Mouse (Mus musculus) liver, embryonic 14.5 days (tissue): Measurements from ENCODE around the gene Themis3. TPM values are rescaled to one million over a fixed set of nuclear protein-coding genes. Genes with fewer than 3 reads are reported as not detected.

Experiments
- ATAC-seq: fragments of 200-750 bp; cut with Nextera tagmentation; 2 replicates; pipeline ENCODE4 v1.8.0; 2017; ENCODE audit warnings: moderate number of reproducible peaks, mild to moderate bottlenecking, moderate library complexity; ENCODE audit not compliant: insufficient read depth
- DNase-seq, 3 experiments: peaks; one replicate each; pipeline ENCODE4 v3.0.0-alpha.2; 2012 to 2013; ENCODE audit warnings: low read depth in 3 of 3, low spot score in 3 of 3
- H3K27ac ChIP-seq: fragments of 300-500 bp; sonication (generic); 2 replicates; pipeline ENCODE4 v1.5.1; 2014; ENCODE audit warnings: moderate library complexity, mild to moderate bottlenecking, control low read depth, inconsistent platforms
- H3K27me3 ChIP-seq: fragments of 300-500 bp; sonication (generic); 2 replicates; pipeline ENCODE4 v1.6.1; 2014; ENCODE audit warnings: mild to moderate bottlenecking, low read length, moderate library complexity; ENCODE audit not compliant: control insufficient read depth, insufficient read depth
- H3K36me3 ChIP-seq: fragments of 300-500 bp; sonication (generic); replicated peaks from 2 replicates; pipeline ENCODE4 v1.6.1; 2014; ENCODE audit warnings: low read depth; ENCODE audit not compliant: control insufficient read depth, insufficient read depth
- H3K4me1 ChIP-seq, 2 experiments: fragments of 200-500 bp in 1 of 2; fragments of 300-500 bp in 1 of 2; sonication (generic) in 1 of 2; replicated peaks; 2 replicates each; pipeline ENCODE4 v1.6.1; 2012 to 2014; ENCODE audit warnings: antibody characterized with exemption in 1 of 2, inconsistent platforms in 1 of 2, low read length in 1 of 2; ENCODE audit not compliant: control insufficient read depth in 2 of 2, insufficient read depth in 2 of 2
- H3K4me2 ChIP-seq: fragments of 300-500 bp; sonication (generic); 2 replicates; pipeline ENCODE4 v1.6.1; 2014; ENCODE audit warnings: low read depth, mild to moderate bottlenecking, control low read depth, moderate library complexity
- H3K4me3 ChIP-seq, 2 experiments: fragments of 200-500 bp in 1 of 2; fragments of 300-500 bp in 1 of 2; sonication (generic) in 1 of 2; 2 replicates each; pipeline ENCODE4 v1.5.1; 2012 to 2014; ENCODE audit warnings: low read depth in 2 of 2, low read length in 2 of 2, mild to moderate bottlenecking in 2 of 2, control low read depth in 1 of 2, inconsistent platforms in 1 of 2, moderate library complexity in 1 of 2; ENCODE audit not compliant: insufficient read depth in 1 of 2
- H3K9ac ChIP-seq: fragments of 300-500 bp; sonication (generic); replicated peaks from 2 replicates; pipeline ENCODE4 v1.6.1; 2014; ENCODE audit warnings: mild to moderate bottlenecking, control low read depth, moderate library complexity
- H3K9me3 ChIP-seq: fragments of 300-500 bp; sonication (generic); 2 replicates; pipeline ENCODE4 v1.6.1; 2016; ENCODE audit warnings: low read length, mixed read lengths; ENCODE audit not compliant: control insufficient read depth
- CTCF ChIP-seq: IDR thresholded peaks from 2 replicates; pipeline ENCODE4 v1.5.1; 2016; ENCODE audit warnings: antibody characterized with exemption, low read depth, control low read depth
- EP300 ChIP-seq: IDR thresholded peaks from 2 replicates; pipeline ENCODE4 v1.6.1; 2016; ENCODE audit warnings: antibody characterized with exemption, low read depth
- WGBS: fragments of 180-500 bp; shearing (Covaris S2); extraction: QIAGEN DNeasy Blood & Tissue Kit; methylation state at CpG from one replicate; pipeline ENCODE4 v1.1.7; 2014; ENCODE audit not compliant: insufficient replicate concordance; 5-methylcytosine and 5-hydroxymethylcytosine counted together
- polyA plus RNA-seq, 2 experiments: library from polyadenylated mRNA; depleted of rRNA in 1 of 2; stranded (reverse) in 1 of 2; unstranded in 1 of 2; fragments of >200 nt; fragmentation: Nextera tagmentation in 1 of 2; extraction: Ambion mirVana in 1 of 2; gene quantifications; 2 replicates each; pipeline versions ENCODE4 v1.2.1 to v1.2.3; 2012 to 2014

Themis3 gene
- polyA plus RNA-seq, 2 experiments: not detected

- H3K27me3 ChIP-seq: no peaks in the 10 kb centered on the region
- H3K9ac ChIP-seq: no peak overlapping the region
- no peaks in the 10 kb centered on the region for H3K36me3 ChIP-seq
- WGBS: 51% methylated on average over 6 of the region's 6 CpGs
- H3K4me1 ChIP-seq: no peaks in the 10 kb centered on the region
- no peak overlapping the region for H3K4me3 ChIP-seq
- H3K4me2 ChIP-seq: no peak overlapping the region
- H3K9me3 ChIP-seq: no peaks in the 10 kb centered on the region
- no peak for TF ChIP-seq EP300
- no peak for TF ChIP-seq CTCF
- no peak overlapping the region for H3K27ac ChIP-seq
- ATAC-seq: no peak
- DNase-seq: no peak
Observed at GRCm38 (mm10) chr17:66577507-66577906, 16.9 kb downstream of the Themis3 start.

GRCm38 (mm10) chr17:66572677-66573060, 21.8 kb downstream of the Themis3 start:
- DNase-seq (no peak), ATAC-seq (no peak)
- Histone ChIP-seq H3K4me2 (no peak overlapping the region), H3K4me3 (no peak overlapping the region), H3K9me3 (no peaks in the 10 kb centered on the region), H3K27me3 (no peaks in the 10 kb centered on the region), H3K4me1 (no peaks in the 10 kb centered on the region), H3K36me3 (no peaks in the 10 kb centered on the region), H3K9ac (no peak overlapping the region), H3K27ac (no peak overlapping the region)
- 71% methylated on average over 4 of the region's 4 CpGs for WGBS
- TF ChIP-seq CTCF (no peak), EP300 (no peak)

DNA sequence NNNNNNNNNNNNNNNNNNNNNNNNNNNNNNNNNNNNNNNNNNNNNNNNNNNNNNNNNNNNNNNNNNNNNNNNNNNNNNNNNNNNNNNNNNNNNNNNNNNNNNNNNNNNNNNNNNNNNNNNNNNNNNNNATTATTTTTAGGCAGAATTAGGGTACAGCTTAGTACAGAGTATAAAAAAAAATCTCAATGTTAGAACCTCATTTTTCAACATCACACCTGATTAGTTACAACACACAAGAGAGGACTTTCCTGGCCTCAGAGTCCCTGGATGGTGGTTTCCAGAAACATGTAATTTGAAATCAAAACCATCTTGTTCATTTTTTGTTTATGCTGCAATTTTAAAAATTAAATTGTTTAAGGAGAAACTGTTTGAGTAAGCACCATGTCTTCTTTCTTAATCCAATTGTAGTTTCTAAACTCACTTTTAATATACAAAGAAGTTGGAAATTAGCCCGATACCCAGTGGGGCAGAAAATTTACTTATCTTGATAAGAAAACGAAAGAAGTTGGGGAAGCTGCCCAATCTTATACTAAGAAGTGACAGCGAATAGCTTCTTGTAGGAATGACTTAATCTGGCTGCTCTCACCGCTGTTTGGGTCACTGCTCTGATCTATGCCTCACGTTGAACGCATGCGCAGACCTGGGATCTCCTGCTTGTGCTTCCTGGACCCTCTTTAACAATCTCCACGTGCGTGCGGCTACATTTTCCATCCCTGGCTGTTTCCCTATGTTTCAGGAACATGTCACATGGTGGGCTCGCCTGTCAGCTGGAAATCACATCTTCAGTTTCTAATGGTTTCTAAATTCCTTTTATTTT, 22.4 kb downstream of the Themis3 start:
- no peak overlapping the region for H3K4me2 ChIP-seq
- H3K27me3 ChIP-seq: no peaks in the 10 kb centered on the region
- WGBS: 66% methylated on average over 11 of the region's 11 CpGs
- no peak overlapping the region for H3K4me3 ChIP-seq
- no peak for TF ChIP-seq EP300
- no peak for TF ChIP-seq CTCF
- DNase-seq: no peak
- ATAC-seq: no peak
- H3K9me3 ChIP-seq: no peaks in the 10 kb centered on the region
- no peak overlapping the region for H3K27ac ChIP-seq
- no peaks in the 10 kb centered on the region for H3K36me3 ChIP-seq
- H3K4me1 ChIP-seq: no peaks in the 10 kb centered on the region
- H3K9ac ChIP-seq: no peak overlapping the region

GRCm38 (mm10) chr17:66564213-66564612, 30.2 kb downstream of the Themis3 start:
- no peaks in the 10 kb centered on the region for H3K36me3 ChIP-seq
- no peak overlapping the region for H3K4me2 ChIP-seq
- H3K27ac ChIP-seq: no peak overlapping the region
- H3K9me3 ChIP-seq: no peaks in the 10 kb centered on the region
- no peaks in the 10 kb centered on the region for H3K4me1 ChIP-seq
- no peak overlapping the region for H3K9ac ChIP-seq
- no peak overlapping the region for H3K4me3 ChIP-seq
- WGBS: 63% methylated on average over 7 of the region's 7 CpGs
- TF ChIP-seq EP300 (no peak), CTCF (no peak)
- DNase-seq: no peak
- no peak for ATAC-seq
- H3K27me3 ChIP-seq: no peaks in the 10 kb centered on the region

DNA sequence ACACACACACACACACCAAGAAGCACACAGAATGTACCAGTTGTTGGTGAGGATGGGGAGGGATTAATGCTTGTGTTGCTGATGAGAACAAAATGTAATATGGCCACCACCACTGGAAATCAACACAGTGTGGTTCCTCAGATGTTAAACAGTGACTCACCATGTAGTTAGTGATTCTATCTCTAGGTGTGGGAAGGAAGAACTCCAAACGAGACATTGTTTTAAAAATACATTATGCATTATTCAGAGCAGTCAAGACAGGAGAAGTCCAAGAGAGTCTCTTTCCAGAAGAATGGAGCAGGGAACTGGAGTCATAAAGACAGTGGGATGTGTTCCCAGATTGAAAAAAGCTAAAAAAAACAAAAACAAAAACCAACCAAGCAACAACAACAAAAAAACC, 30.9 kb downstream of the Themis3 start:
- WGBS: 37% methylated on average over 1 of the region's 1 CpGs
- Histone ChIP-seq H3K27me3 (no peaks in the 10 kb centered on the region), H3K9ac (no peak overlapping the region), H3K4me3 (no peak overlapping the region), H3K4me2 (no peak overlapping the region), H3K27ac (no peak overlapping the region), H3K4me1 (no peaks in the 10 kb centered on the region), H3K9me3 (no peaks in the 10 kb centered on the region), H3K36me3 (no peaks in the 10 kb centered on the region)
- ATAC-seq: no peak
- TF ChIP-seq CTCF: no peak
- no peak for TF ChIP-seq EP300
- no peak for DNase-seq
